Mouse (Mus musculus) midbrain, embryonic 11.5 days (tissue): ENCODE measurements around the gene Pgrmc2. TPM values are rescaled to one million over a fixed set of nuclear protein-coding genes. Genes with fewer than 3 reads are reported as not detected.
A peak's percentile ranks its signal among the peaks of the same experiment; 100 is the strongest.

ENCODE experiments used
- ATAC-seq: fragments of 200-750 bp; cut with Nextera tagmentation; 2 replicates; pipeline ENCODE4 v1.8.0; 2017; ENCODE audit warnings: moderate TSS enrichment, moderate library complexity; ENCODE audit not compliant: low FRiP score
- DNase-seq: peaks from one replicate; pipeline ENCODE4 v3.0.0; 2015; ENCODE audit warnings: low spot score; ENCODE audit errors: missing footprints
- H3K27ac ChIP-seq: fragments of 300-500 bp; sonication (generic); 2 replicates; pipeline ENCODE4 v1.5.1; 2014; ENCODE audit warnings: low read depth, low read length
- H3K27me3 ChIP-seq: fragments of 300-500 bp; sonication (generic); 2 replicates; pipeline ENCODE4 v1.6.1; 2014; ENCODE audit warnings: mild to moderate bottlenecking, low read length, moderate library complexity, mixed read lengths; ENCODE audit not compliant: control insufficient read depth, insufficient read depth
- H3K36me3 ChIP-seq: fragments of 300-500 bp; sonication (generic); 2 replicates; pipeline ENCODE4 v1.6.1; 2014; ENCODE audit warnings: mild to moderate bottlenecking, low read length, moderate library complexity, mixed read lengths; ENCODE audit not compliant: control insufficient read depth, insufficient read depth
- H3K4me1 ChIP-seq: fragments of 300-500 bp; sonication (generic); 2 replicates; pipeline ENCODE4 v1.6.1; 2014; ENCODE audit warnings: low read length; ENCODE audit not compliant: control insufficient read depth, insufficient read depth
- H3K4me2 ChIP-seq: fragments of 300-500 bp; sonication (generic); 2 replicates; pipeline ENCODE4 v1.6.1; 2014; ENCODE audit warnings: mild to moderate bottlenecking, moderate library complexity
- H3K4me3 ChIP-seq: fragments of 300-500 bp; sonication (generic); 2 replicates; pipeline ENCODE4 v1.5.1; 2014; ENCODE audit warnings: low read depth, low read length
- H3K9ac ChIP-seq: fragments of 300-500 bp; sonication (generic); 2 replicates; pipeline ENCODE4 v1.6.1; 2014; ENCODE audit warnings: low read length
- H3K9me3 ChIP-seq: fragments of 300-500 bp; sonication (generic); 2 replicates; pipeline ENCODE4 v1.6.1; 2016; ENCODE audit warnings: low read length; ENCODE audit not compliant: control insufficient read depth
- WGBS: fragments of 180-500 bp; shearing (Covaris S2); extraction: QIAGEN DNeasy Blood & Tissue Kit; methylation state at CpG from one replicate; pipeline ENCODE4 v1.1.7; 2014; 5-methylcytosine and 5-hydroxymethylcytosine counted together
- polyA plus RNA-seq: library from polyadenylated mRNA; unstranded; fragments of >200 nt; fragmentation: Nextera tagmentation; extraction: Ambion mirVana; gene quantifications from 2 replicates; pipeline ENCODE4 v1.2.1, GENCODE M21; 2014

Gene Pgrmc2
- polyA plus RNA-seq, 1 experiment from 2014 or later = 27.6 TPM

DNA sequence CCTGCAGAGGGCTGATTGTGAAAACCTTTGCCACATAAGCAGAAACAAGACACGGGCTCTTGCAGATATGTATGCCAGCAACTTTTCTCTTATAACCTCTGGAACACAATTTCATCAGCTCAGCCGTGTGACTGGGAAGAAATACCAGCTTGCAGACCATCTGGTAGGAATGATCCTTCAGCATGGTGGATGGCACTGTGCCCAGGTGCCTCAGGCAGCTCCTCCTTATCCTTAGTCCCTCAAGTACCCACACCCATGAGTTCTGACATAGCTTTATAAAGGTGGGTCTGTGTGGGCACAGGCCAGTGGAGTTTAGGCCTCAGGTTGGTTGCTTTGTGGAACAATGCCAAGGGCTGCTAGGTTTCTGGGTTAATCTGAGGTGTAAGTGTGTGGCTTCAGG is 24.5 kb downstream of the Pgrmc2 start:
- Histone ChIP-seq H3K4me3 (no peak overlapping the region), H3K27ac (no peak overlapping the region), H3K36me3 (no peaks in the 10 kb centered on the region), H3K27me3 (no peaks in the 10 kb centered on the region), H3K9me3 (no peaks in the 10 kb centered on the region; the same call in 1 of the 2 replicates), H3K9ac (no peak overlapping the region), H3K4me1 (no peaks in the 10 kb centered on the region), H3K4me2 (no peak overlapping the region)
- 83% methylated on average over 2 of the region's 2 CpGs for WGBS
- DNase-seq (no peak), ATAC-seq (no peak)

DNA sequence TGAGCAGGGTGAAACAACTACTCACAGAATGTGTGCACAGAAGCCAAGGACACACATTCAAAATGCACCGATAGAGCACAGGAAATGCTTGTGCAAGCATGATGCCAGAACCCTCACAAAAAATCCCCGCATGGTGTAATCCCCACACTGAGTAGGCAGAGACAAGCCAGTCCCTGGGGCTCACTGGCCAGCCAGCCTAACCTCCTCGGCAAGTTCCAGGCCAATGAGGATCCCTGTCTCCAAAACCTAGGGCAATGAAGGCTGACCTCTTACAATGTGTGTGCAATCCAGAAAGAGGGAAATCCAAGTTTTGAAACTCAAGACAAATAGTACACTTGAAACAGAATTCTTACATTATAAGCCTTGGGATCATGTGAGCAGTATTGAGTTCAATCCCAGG is 29.5 kb downstream of the Pgrmc2 start:
- ATAC-seq = no peak
- Histone ChIP-seq H3K4me2 (no peak overlapping the region), H3K36me3 (no peaks in the 10 kb centered on the region), H3K4me1 (no peaks in the 10 kb centered on the region), H3K27me3 (no peaks in the 10 kb centered on the region), H3K9ac (no peak overlapping the region), H3K27ac (no peak overlapping the region), H3K9me3 (no peaks in the 10 kb centered on the region; the same call in 1 of the 2 replicates), H3K4me3 (no peak overlapping the region)
- WGBS = 90% methylated on average over 3 of the region's 3 CpGs
- DNase-seq = no peak

DNA sequence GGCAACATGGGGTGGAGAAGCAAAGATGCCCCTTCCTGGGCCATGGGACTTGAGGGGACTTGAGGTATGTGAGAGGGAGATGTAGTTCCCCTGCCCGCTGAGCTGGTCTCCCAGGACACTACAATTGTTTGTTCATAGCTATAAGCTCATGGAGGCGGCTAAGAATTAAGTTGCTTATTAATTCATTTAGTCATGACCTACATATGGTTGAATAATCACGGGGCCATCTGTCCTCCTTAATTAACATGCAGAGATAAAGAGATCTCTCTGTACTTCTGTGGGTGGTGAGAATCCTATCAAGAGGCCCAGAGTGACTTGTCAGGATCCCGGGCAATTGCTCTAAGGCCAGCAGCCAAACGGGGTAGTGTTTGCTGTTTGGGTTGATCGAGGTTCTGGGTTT is 35.0 kb downstream of the Pgrmc2 start:
- no peaks in the 10 kb centered on the region for H3K9me3 ChIP-seq
- no peak overlapping the region for H3K27ac ChIP-seq
- ATAC-seq (no peak), DNase-seq (no peak)
- H3K36me3 ChIP-seq = no peaks in the 10 kb centered on the region
- H3K4me2 ChIP-seq = no peak overlapping the region
- no peak overlapping the region for H3K9ac ChIP-seq
- no peaks in the 10 kb centered on the region for H3K27me3 ChIP-seq
- no peaks in the 10 kb centered on the region for H3K4me1 ChIP-seq
- H3K4me3 ChIP-seq = no peak overlapping the region
- 83% methylated on average over 6 of the region's 6 CpGs for WGBS

DNA sequence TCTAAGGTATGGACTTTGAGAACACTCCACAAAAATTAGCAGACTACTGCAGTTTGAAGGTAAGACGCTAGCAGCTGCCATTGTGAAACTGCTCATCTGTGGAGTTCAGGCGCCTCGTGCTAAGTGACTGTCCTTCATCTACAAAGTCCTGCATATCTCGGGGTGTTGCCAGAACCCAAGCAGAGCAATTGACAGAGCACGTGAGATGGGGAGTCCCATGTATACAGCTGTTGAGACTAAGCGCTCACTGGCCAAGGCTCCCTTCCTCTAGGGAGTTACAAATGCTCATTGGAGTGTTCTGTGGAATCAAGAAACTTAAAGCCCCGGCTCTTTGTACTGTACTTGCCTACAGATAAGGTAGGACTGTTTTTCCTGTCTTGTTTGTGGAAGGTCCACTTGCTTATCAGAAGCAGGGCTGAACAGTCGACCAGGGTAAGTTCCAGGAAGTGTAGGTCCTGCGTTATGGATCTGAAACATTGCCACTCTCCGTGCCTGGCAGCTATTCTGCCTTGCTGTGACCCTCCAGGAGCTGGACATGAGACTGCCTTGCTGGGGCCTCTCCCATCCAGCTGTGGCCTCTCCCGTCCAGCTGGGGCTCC is 39.0 kb downstream of the Pgrmc2 start:
- no peaks in the 10 kb centered on the region for H3K9me3 ChIP-seq
- H3K27me3 ChIP-seq = no peaks in the 10 kb centered on the region
- 80% methylated on average over 11 of the region's 11 CpGs for WGBS
- H3K4me1 ChIP-seq = no peaks in the 10 kb centered on the region
- no peak overlapping the region for H3K27ac ChIP-seq
- H3K4me3 ChIP-seq = no peak overlapping the region
- no peak overlapping the region for H3K9ac ChIP-seq
- no peak for DNase-seq
- H3K36me3 ChIP-seq = no peaks in the 10 kb centered on the region
- no peak for ATAC-seq
- H3K4me2 ChIP-seq = no peak overlapping the region

DNA sequence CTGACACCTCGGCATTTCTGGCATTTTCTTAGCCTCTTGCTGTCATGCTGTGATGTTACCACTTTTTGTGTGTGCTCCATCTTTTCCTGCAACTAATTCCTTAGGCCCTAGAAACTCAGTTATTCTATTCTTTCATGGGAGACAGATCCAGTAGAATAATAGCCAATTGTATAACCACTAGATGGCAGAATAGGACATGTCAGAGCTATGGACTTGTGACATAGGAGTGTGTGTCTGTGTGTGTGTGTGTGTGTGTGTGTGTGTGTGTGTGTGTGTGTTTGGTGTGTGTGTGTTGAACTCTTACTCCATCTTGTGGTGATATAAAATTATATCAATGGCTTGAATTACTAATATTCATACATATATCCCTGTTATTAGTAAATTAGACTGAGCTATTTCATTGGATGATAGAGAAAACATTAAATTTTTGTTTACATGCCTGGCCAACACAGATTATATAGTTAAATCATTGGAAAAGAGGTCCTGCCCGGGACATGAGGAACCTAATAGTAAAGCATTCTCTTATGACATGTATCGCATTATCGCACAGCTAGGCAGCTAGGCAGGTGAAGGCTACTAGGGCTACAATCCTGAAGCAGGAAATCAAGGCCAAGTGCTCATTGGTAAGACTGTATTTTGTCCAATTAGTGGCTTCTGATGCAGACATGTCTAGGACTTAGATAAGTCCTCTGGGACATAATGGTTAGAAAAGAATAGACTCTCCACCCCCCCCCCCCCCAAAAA is 40.5 kb downstream of the Pgrmc2 start:
- Histone ChIP-seq H3K4me2 (no peak overlapping the region), H3K9me3 (no peaks in the 10 kb centered on the region), H3K4me3 (no peak overlapping the region), H3K4me1 (no peaks in the 10 kb centered on the region), H3K27me3 (no peaks in the 10 kb centered on the region), H3K9ac (no peak overlapping the region), H3K27ac (no peak overlapping the region), H3K36me3 (no peaks in the 10 kb centered on the region)
- DNase-seq = no peak
- 78% methylated on average over 4 of the region's 4 CpGs for WGBS
- 0 out of 2 replicates have a peak, but pooled peaks have one; percentile 52 for ATAC-seq

DNA sequence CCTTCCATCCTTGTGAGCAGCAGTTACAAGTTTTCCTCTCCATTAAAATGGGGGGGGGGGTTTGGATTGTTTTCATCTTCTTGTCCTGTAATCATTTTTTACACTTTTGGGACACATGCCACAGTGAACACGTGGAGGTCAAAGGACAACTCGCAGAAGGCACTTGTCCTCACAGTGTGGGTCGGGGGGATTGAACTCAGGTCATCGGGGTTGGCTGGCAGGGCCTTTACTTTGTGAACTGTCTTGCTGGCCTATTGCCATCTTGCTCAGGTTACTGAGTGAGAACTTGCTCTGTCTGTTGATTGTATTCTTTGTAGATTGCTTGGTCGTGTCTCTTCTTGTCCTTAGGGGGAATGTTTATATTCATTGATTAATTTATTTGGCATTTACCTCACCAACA is 41.6 kb downstream of the Pgrmc2 start:
- no peaks in the 10 kb centered on the region for H3K9me3 ChIP-seq
- H3K9ac ChIP-seq = no peak overlapping the region
- ATAC-seq (no peak), DNase-seq (no peak)
- no peaks in the 10 kb centered on the region for H3K36me3 ChIP-seq
- no peaks in the 10 kb centered on the region for H3K27me3 ChIP-seq
- no peak overlapping the region for H3K27ac ChIP-seq
- H3K4me1 ChIP-seq = no peaks in the 10 kb centered on the region
- H3K4me3 ChIP-seq = no peak overlapping the region
- no peak overlapping the region for H3K4me2 ChIP-seq
- 71% methylated on average over 5 of the region's 5 CpGs for WGBS

DNA sequence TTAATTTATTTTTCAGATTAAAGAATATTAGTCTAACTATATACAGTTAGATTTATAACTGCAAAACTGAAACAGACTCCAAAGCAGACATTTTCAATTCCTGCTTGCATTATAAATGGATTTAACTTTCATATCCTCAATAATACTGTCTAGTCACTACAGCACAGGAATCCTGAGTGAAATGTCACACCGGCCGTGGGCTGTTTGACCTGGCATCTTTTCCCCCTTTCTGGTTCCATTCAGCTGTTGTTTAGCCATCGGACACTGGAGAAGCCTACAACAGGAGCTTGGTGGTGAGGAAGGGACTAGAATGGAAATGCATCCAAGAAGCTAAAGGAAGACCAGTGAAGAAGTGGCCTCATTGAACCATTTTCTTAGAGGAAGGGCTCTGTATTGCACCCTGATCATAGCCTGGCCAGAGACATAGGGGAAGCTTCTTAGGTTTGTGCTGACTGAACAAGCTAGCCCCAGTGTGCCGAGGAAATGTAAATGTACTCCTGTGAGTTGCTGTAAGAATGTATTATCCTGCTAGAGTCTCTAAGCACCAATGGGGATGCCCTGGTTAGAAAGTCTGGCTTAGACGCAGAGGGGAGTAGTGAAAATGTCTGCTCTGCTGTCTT is 44.4 kb downstream of the Pgrmc2 start:
- DNase-seq = no peak
- Histone ChIP-seq H3K36me3 (no peaks in the 10 kb centered on the region), H3K4me2 (no peak overlapping the region), H3K27ac (no peak overlapping the region), H3K4me3 (no peak overlapping the region), H3K9ac (no peak overlapping the region), H3K9me3 (no peaks in the 10 kb centered on the region), H3K4me1 (no peaks in the 10 kb centered on the region), H3K27me3 (no peaks in the 10 kb centered on the region)
- WGBS = 67% methylated on average over 5 of the region's 5 CpGs
- no peak for ATAC-seq

DNA sequence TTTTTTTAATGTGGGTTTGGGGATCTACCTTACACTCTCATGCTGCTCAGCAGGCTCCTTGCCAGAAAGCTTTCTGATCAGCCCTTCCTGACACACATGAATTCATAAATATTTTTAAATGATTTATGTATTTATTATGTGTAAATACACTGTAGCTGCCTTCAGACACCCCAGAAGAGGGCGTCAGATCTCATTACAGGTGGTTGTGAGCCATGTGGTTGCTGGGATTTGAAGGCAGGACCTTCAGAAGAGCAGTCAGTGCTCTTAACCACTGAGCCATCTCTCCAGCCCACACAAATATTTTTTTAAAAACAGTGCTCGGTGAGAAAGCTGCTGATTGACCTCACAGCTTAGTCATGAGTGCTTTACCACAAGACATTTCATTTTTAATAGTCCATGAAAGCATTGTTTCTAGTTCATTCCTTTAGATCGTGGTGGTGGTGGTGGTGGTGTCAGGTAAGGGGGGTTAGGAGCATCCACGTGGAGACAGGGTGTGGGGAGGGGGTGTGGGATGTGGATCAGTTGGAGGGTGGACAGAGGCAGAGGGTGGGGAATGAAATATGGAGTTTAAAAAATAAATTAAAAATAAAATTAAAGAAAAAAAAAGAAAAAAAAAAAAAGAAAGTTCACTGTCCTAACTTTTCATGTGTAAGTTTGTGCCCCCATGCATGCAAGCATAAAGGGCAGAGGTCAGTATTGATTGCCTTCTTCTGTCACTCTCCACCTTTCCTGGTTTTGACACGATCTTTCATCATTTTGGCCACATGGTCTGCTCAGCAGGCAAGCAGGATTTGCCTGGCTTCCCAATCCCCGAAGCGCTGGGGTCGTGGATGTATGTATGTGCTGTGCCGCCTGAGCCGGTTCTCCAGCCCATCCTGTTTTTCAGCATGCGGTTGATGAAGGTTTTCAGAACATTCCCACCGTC is 51.3 kb downstream of the Pgrmc2 start:
- Histone ChIP-seq H3K27ac (no peak overlapping the region), H3K4me3 (no peak overlapping the region), H3K9me3 (no peaks in the 10 kb centered on the region), H3K27me3 (no peaks in the 10 kb centered on the region), H3K4me2 (no peak overlapping the region), H3K9ac (no peak overlapping the region), H3K36me3 (no peaks in the 10 kb centered on the region), H3K4me1 (no peaks in the 10 kb centered on the region)
- ATAC-seq = no peak
- no peak for DNase-seq
- WGBS = 84% methylated on average over 12 of the region's 12 CpGs
